Mouse (Mus musculus): ENCODE results near the gene Exosc7. TPM values are rescaled to one million over a fixed set of nuclear protein-coding genes. Genes with fewer than 3 reads are reported as not detected.

Exosc7 gene
- 71.4 and 73.1 TPM in 2 replicates for polyA plus RNA-seq (2015; fragmentation: Nextera tagmentation; extraction: Ambion mirVana)

GRCm38 (mm10) chr9:123112805-123113521 lies at the start of gene Exosc7, which contains the start of gene Zdhhc3:
Gene Exosc7 (plus strand): TSS chr9:123113215.
Gene Zdhhc3 (minus strand): TSS chr9:123113205.
- peak within 1 kb of the TSS; percentile 96 for H3K9ac ChIP-seq (ENCODE audit: low read depth, low read length)
- no peaks in the 10 kb centered on the region for H3K27me3 ChIP-seq (ENCODE audit: control insufficient read depth, insufficient read depth, low read depth, low read length)
- ATAC-seq: peak; percentile 94
- no peaks in the 10 kb centered on the region for H3K36me3 ChIP-seq (ENCODE audit: control insufficient read depth, insufficient read depth, low read length)
- H3K27ac ChIP-seq (ENCODE audit: low read length): peak within 1 kb of the TSS; percentile 95
- peak within 1 kb of the TSS; percentile 92 for H3K4me2 ChIP-seq (ENCODE audit: low read length)
- H3K4me1 ChIP-seq (ENCODE audit: control insufficient read depth, insufficient read depth, low read length): peaks cover 20% of the 10 kb centered on the region
- under 1% methylated on average over 79 of the region's 79 CpGs for WGBS
- H3K4me3 ChIP-seq (ENCODE audit: low read depth, low read length): peak within 1 kb of the TSS; percentile 97
- no peaks in the 10 kb centered on the region for H3K9me3 ChIP-seq (replicated peaks; ENCODE audit: control insufficient read depth, low read length, poor library complexity, severe bottlenecking)

- Histone ChIP-seq H3K9me3 (replicated peaks; ENCODE audit: control insufficient read depth, low read length, poor library complexity, severe bottlenecking) (no peaks in the 10 kb centered on the region), H3K36me3 (ENCODE audit: control insufficient read depth, insufficient read depth, low read length) (peaks cover 18% of the 10 kb centered on the region), H3K27me3 (ENCODE audit: control insufficient read depth, insufficient read depth, low read depth, low read length) (no peaks in the 10 kb centered on the region), H3K4me3 (ENCODE audit: low read depth, low read length) (no peak overlapping the region), H3K27ac (ENCODE audit: low read length) (no peak overlapping the region), H3K4me2 (ENCODE audit: low read length) (no peak overlapping the region), H3K9ac (ENCODE audit: low read depth, low read length) (no peak overlapping the region), H3K4me1 (ENCODE audit: control insufficient read depth, insufficient read depth, low read length) (no peaks in the 10 kb centered on the region)
- WGBS: 94% methylated on average over 5 of the region's 5 CpGs
- ATAC-seq: no peak
Observed at GRCm38 (mm10) chr9:123079149-123079548, 33.9 kb upstream of the Exosc7 start.

- H3K27ac ChIP-seq (ENCODE audit: low read length): no peak overlapping the region
- H3K4me1 ChIP-seq (ENCODE audit: control insufficient read depth, insufficient read depth, low read length): no peaks in the 10 kb centered on the region
- H3K36me3 ChIP-seq (ENCODE audit: control insufficient read depth, insufficient read depth, low read length): peaks cover 22% of the 10 kb centered on the region
- no peak for ATAC-seq
- no peaks in the 10 kb centered on the region for H3K9me3 ChIP-seq (replicated peaks; ENCODE audit: control insufficient read depth, low read length, poor library complexity, severe bottlenecking)
- no peaks in the 10 kb centered on the region for H3K27me3 ChIP-seq (ENCODE audit: control insufficient read depth, insufficient read depth, low read depth, low read length)
- no peak overlapping the region for H3K4me3 ChIP-seq (ENCODE audit: low read depth, low read length)
- WGBS: 88% methylated on average over 7 of the region's 7 CpGs
- H3K9ac ChIP-seq (ENCODE audit: low read depth, low read length): no peak overlapping the region
- H3K4me2 ChIP-seq (ENCODE audit: low read length): no peak overlapping the region
Observed at GRCm38 (mm10) chr9:123080355-123080754, 32.7 kb upstream of the Exosc7 start.

- WGBS: 77% methylated on average over 1 of the region's 1 CpGs
- Histone ChIP-seq H3K36me3 (ENCODE audit: control insufficient read depth, insufficient read depth, low read length) (peaks cover 25% of the 10 kb centered on the region), H3K9me3 (replicated peaks; ENCODE audit: control insufficient read depth, low read length, poor library complexity, severe bottlenecking) (no peaks in the 10 kb centered on the region), H3K27ac (ENCODE audit: low read length) (no peak overlapping the region), H3K4me3 (ENCODE audit: low read depth, low read length) (no peak overlapping the region), H3K4me2 (ENCODE audit: low read length) (no peak overlapping the region), H3K4me1 (ENCODE audit: control insufficient read depth, insufficient read depth, low read length) (no peaks in the 10 kb centered on the region), H3K9ac (ENCODE audit: low read depth, low read length) (no peak overlapping the region), H3K27me3 (ENCODE audit: control insufficient read depth, insufficient read depth, low read depth, low read length) (no peaks in the 10 kb centered on the region)
- no peak for ATAC-seq
Observed at GRCm38 (mm10) chr9:123080796-123081195, 32.2 kb upstream of the Exosc7 start.

GRCm38 (mm10) chr9:123085373-123085772 lies 27.6 kb upstream of the Exosc7 start:
- H3K4me2 ChIP-seq (ENCODE audit: low read length): no peak overlapping the region
- no peaks in the 10 kb centered on the region for H3K4me1 ChIP-seq (ENCODE audit: control insufficient read depth, insufficient read depth, low read length)
- WGBS: 93% methylated on average over 1 of the region's 1 CpGs
- no peaks in the 10 kb centered on the region for H3K9me3 ChIP-seq (replicated peaks; ENCODE audit: control insufficient read depth, low read length, poor library complexity, severe bottlenecking)
- peaks cover 31% of the 10 kb centered on the region for H3K36me3 ChIP-seq (ENCODE audit: control insufficient read depth, insufficient read depth, low read length)
- H3K27me3 ChIP-seq (ENCODE audit: control insufficient read depth, insufficient read depth, low read depth, low read length): no peaks in the 10 kb centered on the region
- no peak overlapping the region for H3K27ac ChIP-seq (ENCODE audit: low read length)
- no peak for ATAC-seq
- H3K9ac ChIP-seq (ENCODE audit: low read depth, low read length): no peak overlapping the region
- H3K4me3 ChIP-seq (ENCODE audit: low read depth, low read length): no peak overlapping the region

GRCm38 (mm10) chr9:123087558-123087957 lies 25.5 kb upstream of the Exosc7 start:
- Histone ChIP-seq H3K9ac (ENCODE audit: low read depth, low read length) (no peak overlapping the region), H3K9me3 (replicated peaks; ENCODE audit: control insufficient read depth, low read length, poor library complexity, severe bottlenecking) (no peaks in the 10 kb centered on the region), H3K4me2 (ENCODE audit: low read length) (no peak overlapping the region), H3K4me1 (ENCODE audit: control insufficient read depth, insufficient read depth, low read length) (no peaks in the 10 kb centered on the region), H3K27ac (ENCODE audit: low read length) (no peak overlapping the region), H3K27me3 (ENCODE audit: control insufficient read depth, insufficient read depth, low read depth, low read length) (no peaks in the 10 kb centered on the region), H3K36me3 (ENCODE audit: control insufficient read depth, insufficient read depth, low read length) (peaks cover 31% of the 10 kb centered on the region), H3K4me3 (ENCODE audit: low read depth, low read length) (no peak overlapping the region)
- no peak for ATAC-seq
- 82% methylated on average over 3 of the region's 3 CpGs for WGBS

- peaks cover 25% of the 10 kb centered on the region for H3K36me3 ChIP-seq (ENCODE audit: control insufficient read depth, insufficient read depth, low read length)
- 92% methylated on average over 4 of the region's 4 CpGs for WGBS
- no peak overlapping the region for H3K4me2 ChIP-seq (ENCODE audit: low read length)
- H3K27ac ChIP-seq (ENCODE audit: low read length): no peak overlapping the region
- no peak overlapping the region for H3K4me3 ChIP-seq (ENCODE audit: low read depth, low read length)
- no peaks in the 10 kb centered on the region for H3K4me1 ChIP-seq (ENCODE audit: control insufficient read depth, insufficient read depth, low read length)
- no peak for ATAC-seq
- H3K9ac ChIP-seq (ENCODE audit: low read depth, low read length): no peak overlapping the region
- H3K9me3 ChIP-seq (replicated peaks; ENCODE audit: control insufficient read depth, low read length, poor library complexity, severe bottlenecking): no peaks in the 10 kb centered on the region
- H3K27me3 ChIP-seq (ENCODE audit: control insufficient read depth, insufficient read depth, low read depth, low read length): no peaks in the 10 kb centered on the region
Observed at GRCm38 (mm10) chr9:123090844-123091243, 22.2 kb upstream of the Exosc7 start.

GRCm38 (mm10) chr9:123099631-123100455 lies 13.2 kb upstream of the Exosc7 start:
- ATAC-seq: no peak
- H3K4me2 ChIP-seq (ENCODE audit: low read length): no peak overlapping the region
- no peak overlapping the region for H3K4me3 ChIP-seq (ENCODE audit: low read depth, low read length)
- H3K27ac ChIP-seq (ENCODE audit: low read length): no peak overlapping the region
- H3K27me3 ChIP-seq (ENCODE audit: control insufficient read depth, insufficient read depth, low read depth, low read length): no peaks in the 10 kb centered on the region
- peaks cover 34% of the 10 kb centered on the region for H3K36me3 ChIP-seq (ENCODE audit: control insufficient read depth, insufficient read depth, low read length)
- WGBS: 96% methylated on average over 16 of the region's 16 CpGs
- H3K9me3 ChIP-seq (replicated peaks; ENCODE audit: control insufficient read depth, low read length, poor library complexity, severe bottlenecking): no peaks in the 10 kb centered on the region
- no peaks in the 10 kb centered on the region for H3K4me1 ChIP-seq (ENCODE audit: control insufficient read depth, insufficient read depth, low read length)
- no peak overlapping the region for H3K9ac ChIP-seq (ENCODE audit: low read depth, low read length)

- H3K4me2 ChIP-seq (ENCODE audit: low read length): no peak overlapping the region
- no peak overlapping the region for H3K9ac ChIP-seq (ENCODE audit: low read depth, low read length)
- peaks cover 18% of the 10 kb centered on the region for H3K36me3 ChIP-seq (ENCODE audit: control insufficient read depth, insufficient read depth, low read length)
- H3K9me3 ChIP-seq (replicated peaks; ENCODE audit: control insufficient read depth, low read length, poor library complexity, severe bottlenecking): no peaks in the 10 kb centered on the region
- H3K4me3 ChIP-seq (ENCODE audit: low read depth, low read length): no peak overlapping the region
- H3K4me1 ChIP-seq (ENCODE audit: control insufficient read depth, insufficient read depth, low read length): no peaks in the 10 kb centered on the region
- no peaks in the 10 kb centered on the region for H3K27me3 ChIP-seq (ENCODE audit: control insufficient read depth, insufficient read depth, low read depth, low read length)
- H3K27ac ChIP-seq (ENCODE audit: low read length): no peak overlapping the region
- no peak for ATAC-seq
Observed at GRCm38 (mm10) chr9:123103425-123103824, 9.6 kb upstream of the Exosc7 start.

Measured in midbrain, embryonic 16.5 days (tissue).